In genomic region chr14:118855141-118855800, GRCm38 (mm10) we compare ENCODE assay signal across 7 mouse cellular contexts.
DNase-seq lines count a peak whose midpoint lies in the region; ATAC-seq and TF ChIP-seq lines count a peak whose summit lies in the region.

No protein-coding gene starts in this region.

- 0 out of 2 replicates have a peak overlapping the region, but pooled peaks have one; percentile 35 for H3K4me3 ChIP-seq in liver, adult 2 months (ENCODE audit: insufficient read depth, low read depth, low read length)
- H3K4me3 ChIP-seq in hindbrain, embryonic 11.5 days (ENCODE audit: low read depth, low read length), result peak overlapping the region; percentile 50

- no peaks in the 10 kb centered on the region for H3K36me3 ChIP-seq in liver, adult 2 months (ENCODE audit: control insufficient read depth, insufficient read depth, low read length)
- no peaks in the 10 kb centered on the region for H3K36me3 ChIP-seq in hindbrain, embryonic 11.5 days (ENCODE audit: control insufficient read depth, insufficient read depth, low read length)

- H3K27ac ChIP-seq in liver, adult 2 months (replicated peaks; ENCODE audit: insufficient read depth, low read depth, low read length), result no peak overlapping the region
- no peak overlapping the region for H3K27ac ChIP-seq in hindbrain, embryonic 11.5 days (ENCODE audit: low read depth, low read length)

- TF ChIP-seq POLR2A in liver, adult 2 months (IDR thresholded peaks at IDR 0.05; ENCODE audit: extremely low read depth, insufficient read depth, low read length), result no peak

- no peaks in the 10 kb centered on the region for H3K79me2 ChIP-seq in liver, adult 2 months (ENCODE audit: control insufficient read depth, insufficient read depth, low read length)

- WGBS in liver, adult 2 months, result 4% methylated on average over 28 of the region's 28 CpGs
- WGBS in hindbrain, embryonic 11.5 days, result under 1% methylated on average over 28 of the region's 28 CpGs

- H3K9me3 ChIP-seq in hindbrain, embryonic 11.5 days (ENCODE audit: control insufficient read depth, low read length), result no peaks in the 10 kb centered on the region

- H3K4me1 ChIP-seq in liver, adult 2 months (ENCODE audit: control insufficient read depth, insufficient read depth, low read length), result no peaks in the 10 kb centered on the region
- H3K4me1 ChIP-seq in hindbrain, embryonic 11.5 days (replicated peaks; ENCODE audit: control insufficient read depth, insufficient read depth, low read length), result no peaks in the 10 kb centered on the region; the same call in 1 of the 2 replicates

- peaks cover 18% of the 10 kb centered on the region for H3K27me3 ChIP-seq in liver, adult 2 months (ENCODE audit: control insufficient read depth, insufficient read depth, low read length)
- peaks cover 7% of the 10 kb centered on the region; the same call in 1 of the 2 replicates for H3K27me3 ChIP-seq in hindbrain, embryonic 11.5 days (ENCODE audit: control insufficient read depth, insufficient read depth, low read length)

- TF ChIP-seq CTCF in liver, adult 2 months (IDR thresholded peaks at IDR 0.05; ENCODE audit: low read depth, low read length), result no peak

- H3K4me2 ChIP-seq in hindbrain, embryonic 11.5 days (replicated peaks; ENCODE audit: low read depth, low read length), result peak overlapping the region; percentile 97

- DNase-seq in liver, adult 2 months (ENCODE audit: extremely low read depth, low read depth, low spot score), result no peak
- no peak for DNase-seq in liver
- peak; percentile 57 for DNase-seq in embryo, embryonic 10.5 days (ENCODE audit: low spot score)
- peak; percentile 61 for DNase-seq in hindbrain, embryonic 11.5 days (ENCODE audit: low spot score)
- DNase-seq in thymus, postnatal 0 days (ENCODE audit: low spot score), result peak; percentile 41
- no peak for DNase-seq in frontal cortex, postnatal 25 days (ENCODE audit: low spot score in 2 of 2)

- no peak overlapping the region for H3K9ac ChIP-seq in liver, adult 2 months (ENCODE audit: low read depth, low read length)
- peak overlapping the region; percentile 42 for H3K9ac ChIP-seq in hindbrain, embryonic 11.5 days (ENCODE audit: low read depth, low read length)

- ATAC-seq in hindbrain, embryonic 11.5 days (ENCODE audit: low FRiP score), result peak; percentile 70
- peak; percentile 35 for ATAC-seq in megakaryocyte progenitor cell, adult 5-6 weeks (replicated peaks; ENCODE audit: poor library complexity)

Comparison
In these comparisons a context has a peak if more than half of its experiments do, and no peak if none do; other contexts are left out.
1. DNase-seq: peak in embryo, embryonic 10.5 days (single experiment), hindbrain, embryonic 11.5 days (single experiment) and thymus, postnatal 0 days (single experiment); none in liver, adult 2 months (single experiment), liver (single experiment) and frontal cortex, postnatal 25 days (0 of 2).